Mouse (Mus musculus): ENCODE data around the gene Olfr324. TPM values are rescaled to one million over a fixed set of nuclear protein-coding genes. Genes with fewer than 3 reads are reported as not detected.

The Olfr324 gene
- polyA plus RNA-seq, 1 experiment, result not detected

GRCm38 (mm10) chr11:58607030-58607429, 12.1 kb downstream of the Olfr324 start:
- Histone ChIP-seq H3K4me2 (ENCODE audit: low read depth) (no peak overlapping the region), H3ac (ENCODE audit: control insufficient read depth, insufficient read length) (no peak overlapping the region), H3K27me3 (ENCODE audit: control insufficient read depth, insufficient read depth, insufficient read length) (no peaks in the 10 kb centered on the region), H3K4me3 (no peak overlapping the region), H3K79me2 (ENCODE audit: control insufficient read depth, insufficient read depth) (no peaks in the 10 kb centered on the region), H3K36me3 (ENCODE audit: control insufficient read depth, insufficient read depth) (no peaks in the 10 kb centered on the region)
- TF ChIP-seq POLR2AphosphoS2 (IDR thresholded peaks at IDR 0.05; ENCODE audit: insufficient read length, low read depth) (no peak), MAX (IDR thresholded peaks at IDR 0.05; ENCODE audit: low read depth) (no peak), SRF (IDR thresholded peaks at IDR 0.05; ENCODE audit: control insufficient read depth, insufficient read length, low read depth) (no peak), MYOG (IDR thresholded peaks at IDR 0.05; ENCODE audit: control insufficient read depth in 1 of 3, insufficient read depth in 1 of 3, insufficient read length in 2 of 3, low read depth in 2 of 3) (no peak), TCF3 (IDR thresholded peaks at IDR 0.05; ENCODE audit: insufficient read length, low read depth) (no peak), MYOD1 (IDR thresholded peaks at IDR 0.05; ENCODE audit: control insufficient read depth in 1 of 3, insufficient read length in 2 of 3, low read depth in 2 of 3) (no peak), E2F4 (IDR thresholded peaks at IDR 0.05; ENCODE audit: insufficient read depth) (no peak), CEBPB (IDR thresholded peaks at IDR 0.05; ENCODE audit: insufficient read depth, poor library complexity, severe bottlenecking) (no peak), USF1 (IDR thresholded peaks at IDR 0.05; ENCODE audit: low read depth) (no peak), REST (IDR thresholded peaks at IDR 0.05; ENCODE audit: insufficient read depth, insufficient read length) (no peak), TCF12 (IDR thresholded peaks at IDR 0.05; ENCODE audit: insufficient read depth, poor library complexity, severe bottlenecking) (no peak), POLR2A (IDR thresholded peaks at IDR 0.05; ENCODE audit: insufficient read length, low read depth) (no peak)

GRCm38 (mm10) chr11:58613359-58613758, 18.4 kb downstream of the Olfr324 start:
- no peaks in the 10 kb centered on the region for H3K36me3 ChIP-seq (ENCODE audit: control insufficient read depth, insufficient read depth)
- no peak overlapping the region for H3ac ChIP-seq (ENCODE audit: control insufficient read depth, insufficient read length)
- no peaks in the 10 kb centered on the region for H3K27me3 ChIP-seq (ENCODE audit: control insufficient read depth, insufficient read depth, insufficient read length)
- no peak overlapping the region for H3K4me2 ChIP-seq (ENCODE audit: low read depth)
- no peak overlapping the region for H3K4me3 ChIP-seq
- H3K79me2 ChIP-seq (ENCODE audit: control insufficient read depth, insufficient read depth), result no peaks in the 10 kb centered on the region
- TF ChIP-seq MYOD1 (IDR thresholded peaks at IDR 0.05; ENCODE audit: control insufficient read depth in 1 of 3, insufficient read length in 2 of 3, low read depth in 2 of 3) (no peak), TCF12 (IDR thresholded peaks at IDR 0.05; ENCODE audit: insufficient read depth, poor library complexity, severe bottlenecking) (no peak), POLR2A (IDR thresholded peaks at IDR 0.05; ENCODE audit: insufficient read length, low read depth) (no peak), CEBPB (IDR thresholded peaks at IDR 0.05; ENCODE audit: insufficient read depth, poor library complexity, severe bottlenecking) (no peak)

- TF ChIP-seq SRF (IDR thresholded peaks at IDR 0.05; ENCODE audit: control insufficient read depth, insufficient read length, low read depth) (no peak), E2F4 (IDR thresholded peaks at IDR 0.05; ENCODE audit: insufficient read depth) (no peak), TCF3 (IDR thresholded peaks at IDR 0.05; ENCODE audit: insufficient read length, low read depth) (no peak), CEBPB (IDR thresholded peaks at IDR 0.05; ENCODE audit: insufficient read depth, poor library complexity, severe bottlenecking) (no peak), TCF12 (IDR thresholded peaks at IDR 0.05; ENCODE audit: insufficient read depth, poor library complexity, severe bottlenecking) (no peak), MAX (IDR thresholded peaks at IDR 0.05; ENCODE audit: low read depth) (no peak), REST (IDR thresholded peaks at IDR 0.05; ENCODE audit: insufficient read depth, insufficient read length) (no peak), POLR2A (IDR thresholded peaks at IDR 0.05; ENCODE audit: insufficient read length, low read depth) (no peak), MYOD1 (IDR thresholded peaks at IDR 0.05; ENCODE audit: control insufficient read depth in 1 of 3, insufficient read length in 2 of 3, low read depth in 2 of 3) (no peak), POLR2AphosphoS2 (IDR thresholded peaks at IDR 0.05; ENCODE audit: insufficient read length, low read depth) (no peak), USF1 (IDR thresholded peaks at IDR 0.05; ENCODE audit: low read depth) (no peak), MYOG (IDR thresholded peaks at IDR 0.05; ENCODE audit: control insufficient read depth in 1 of 3, insufficient read depth in 1 of 3, insufficient read length in 2 of 3, low read depth in 2 of 3) (no peak)
- Histone ChIP-seq H3ac (ENCODE audit: control insufficient read depth, insufficient read length) (no peak overlapping the region), H3K27me3 (ENCODE audit: control insufficient read depth, insufficient read depth, insufficient read length) (no peaks in the 10 kb centered on the region), H3K4me3 (no peak overlapping the region), H3K4me2 (ENCODE audit: low read depth) (no peak overlapping the region), H3K79me2 (ENCODE audit: control insufficient read depth, insufficient read depth) (no peaks in the 10 kb centered on the region), H3K36me3 (ENCODE audit: control insufficient read depth, insufficient read depth) (no peaks in the 10 kb centered on the region)
Observed at GRCm38 (mm10) chr11:58614526-58614925, 19.6 kb downstream of the Olfr324 start.

- no peak within 1 kb of the TSS for H3ac ChIP-seq (ENCODE audit: control insufficient read depth, insufficient read length)
- no peaks in the 10 kb centered on the region for H3K27me3 ChIP-seq (ENCODE audit: control insufficient read depth, insufficient read depth, insufficient read length)
- TF ChIP-seq TCF12 (IDR thresholded peaks at IDR 0.05; ENCODE audit: insufficient read depth, poor library complexity, severe bottlenecking) (no peak), MAX (IDR thresholded peaks at IDR 0.05; ENCODE audit: low read depth) (no peak), E2F4 (IDR thresholded peaks at IDR 0.05; ENCODE audit: insufficient read depth) (no peak), USF1 (IDR thresholded peaks at IDR 0.05; ENCODE audit: low read depth) (no peak), POLR2AphosphoS2 (IDR thresholded peaks at IDR 0.05; ENCODE audit: insufficient read length, low read depth) (no peak), MYOG (IDR thresholded peaks at IDR 0.05; ENCODE audit: control insufficient read depth in 1 of 3, insufficient read depth in 1 of 3, insufficient read length in 2 of 3, low read depth in 2 of 3) (no peak), MYOD1 (IDR thresholded peaks at IDR 0.05; ENCODE audit: control insufficient read depth in 1 of 3, insufficient read length in 2 of 3, low read depth in 2 of 3) (no peak), SRF (IDR thresholded peaks at IDR 0.05; ENCODE audit: control insufficient read depth, insufficient read length, low read depth) (no peak), REST (IDR thresholded peaks at IDR 0.05; ENCODE audit: insufficient read depth, insufficient read length) (no peak), TCF3 (IDR thresholded peaks at IDR 0.05; ENCODE audit: insufficient read length, low read depth) (no peak)
- no peak within 1 kb of the TSS for H3K4me3 ChIP-seq
- H3K79me2 ChIP-seq (ENCODE audit: control insufficient read depth, insufficient read depth), result no peaks in the 10 kb centered on the region
- no peaks in the 10 kb centered on the region for H3K36me3 ChIP-seq (ENCODE audit: control insufficient read depth, insufficient read depth)
- no peak within 1 kb of the TSS for H3K4me2 ChIP-seq (ENCODE audit: low read depth)
Observed at GRCm38 (mm10) chr11:58615975-58616374, 21.1 kb downstream of the Olfr324 start, which contains the start of gene 2210407C18Rik. TSS of gene 2210407C18Rik (minus strand) at chr11:58616075.

GRCm38 (mm10) chr11:58618369-58618768, 23.5 kb downstream of the Olfr324 start:
- no peak for TF ChIP-seq USF1 (IDR thresholded peaks at IDR 0.05; ENCODE audit: low read depth)
- no peak for TF ChIP-seq SRF (IDR thresholded peaks at IDR 0.05; ENCODE audit: control insufficient read depth, insufficient read length, low read depth)
- TF ChIP-seq MYOD1 (IDR thresholded peaks at IDR 0.05; ENCODE audit: control insufficient read depth in 1 of 3, insufficient read length in 2 of 3, low read depth in 2 of 3), result no peak
- TF ChIP-seq CEBPB (IDR thresholded peaks at IDR 0.05; ENCODE audit: insufficient read depth, poor library complexity, severe bottlenecking), result no peak
- no peak for TF ChIP-seq MYOG (IDR thresholded peaks at IDR 0.05; ENCODE audit: control insufficient read depth in 1 of 3, insufficient read depth in 1 of 3, insufficient read length in 2 of 3, low read depth in 2 of 3)
- no peak for TF ChIP-seq TCF3 (IDR thresholded peaks at IDR 0.05; ENCODE audit: insufficient read length, low read depth)
- TF ChIP-seq POLR2AphosphoS2 (IDR thresholded peaks at IDR 0.05; ENCODE audit: insufficient read length, low read depth), result no peak
- TF ChIP-seq E2F4 (IDR thresholded peaks at IDR 0.05; ENCODE audit: insufficient read depth), result no peak
- Histone ChIP-seq H3K4me2 (ENCODE audit: low read depth) (no peak overlapping the region), H3K36me3 (ENCODE audit: control insufficient read depth, insufficient read depth) (no peaks in the 10 kb centered on the region), H3K4me3 (no peak overlapping the region), H3K79me2 (ENCODE audit: control insufficient read depth, insufficient read depth) (no peaks in the 10 kb centered on the region), H3ac (ENCODE audit: control insufficient read depth, insufficient read length) (no peak overlapping the region), H3K27me3 (ENCODE audit: control insufficient read depth, insufficient read depth, insufficient read length) (no peaks in the 10 kb centered on the region)
